Mouse (Mus musculus): ENCODE measurements at regions not wholly inside any gene's neighbourhood (a gene's known extent, or its start where the extent isn't known, plus 50 kb on each side); places are given as distances from the start of the nearest gene placed in this dataset.

GRCm38 (mm10) chr8:77850523-77850922, 126.3 kb upstream of the Ednra start:
- DNase-seq (ENCODE audit: low spot score): no peak

- no peak for DNase-seq (ENCODE audit: low spot score)
These were observed 146.0 kb upstream of the Ednra start for GRCm38 (mm10) chr8:77870264-77870663.

DNA sequence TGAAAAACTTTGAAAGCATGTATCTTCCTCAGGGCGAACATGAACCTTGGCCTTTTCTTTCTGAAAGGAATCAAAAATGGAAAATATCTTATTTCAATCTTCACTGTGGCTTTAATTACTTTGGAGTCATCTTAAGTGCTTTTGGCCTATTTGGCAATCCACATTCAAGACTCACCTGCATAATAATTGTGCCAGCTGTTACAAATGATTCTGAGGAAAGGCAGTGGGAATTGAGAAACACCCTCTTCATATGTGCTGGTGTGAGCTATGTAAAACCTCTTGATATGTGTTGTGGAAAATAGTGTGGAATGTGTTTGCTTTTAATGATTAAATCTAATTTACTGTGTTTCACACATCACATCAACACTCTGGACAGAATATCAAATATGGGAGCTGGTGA, 148.5 kb upstream of the Ednra start:
- DNase-seq (ENCODE audit: low spot score): no peak

- DNase-seq (ENCODE audit: low spot score): no peak
These were observed 195.5 kb upstream of the Ednra start for GRCm38 (mm10) chr8:77919776-77920175.

DNA sequence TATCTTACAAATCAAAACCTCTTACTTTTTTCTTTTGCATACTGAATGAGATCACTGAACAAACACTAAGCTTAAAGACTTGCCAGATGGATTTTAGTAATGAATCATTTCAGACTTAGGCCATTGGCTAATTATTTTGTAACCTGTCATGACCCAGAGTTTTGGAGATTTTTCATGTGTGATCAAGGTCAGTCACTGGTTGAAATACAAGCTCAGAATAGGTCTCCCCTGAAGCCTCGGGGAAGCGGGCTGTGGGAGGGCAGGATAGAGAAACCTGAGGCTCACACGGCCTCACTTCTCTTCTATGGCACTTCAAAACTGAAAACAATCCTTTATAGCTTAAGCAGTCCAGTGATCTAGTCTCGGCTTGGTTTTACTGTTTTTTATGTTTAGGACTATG, 197.6 kb upstream of the Ednra start:
- no peak for DNase-seq (ENCODE audit: low spot score)

DNA sequence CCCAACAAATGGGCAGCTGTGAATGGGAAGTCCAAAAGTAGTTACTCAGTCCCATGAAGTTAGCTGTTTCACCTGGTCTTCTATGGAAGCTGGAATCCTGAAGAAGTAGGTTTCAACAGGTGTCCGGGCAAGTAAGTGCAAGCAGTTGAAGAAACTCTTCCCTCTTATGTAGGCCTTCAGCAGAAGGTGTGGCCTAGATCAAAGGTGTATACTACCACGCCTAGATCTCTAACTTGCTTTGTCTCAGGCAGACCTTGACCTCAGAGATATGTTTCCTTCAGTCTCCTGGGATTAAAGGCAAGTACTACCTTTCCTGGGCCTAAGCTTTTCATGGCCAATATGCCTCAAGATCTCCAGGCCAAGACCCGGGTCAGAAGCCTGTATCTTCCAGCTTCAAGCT, 223.4 kb upstream of the Ednra start:
- no peak for DNase-seq (ENCODE audit: low spot score)

DNA sequence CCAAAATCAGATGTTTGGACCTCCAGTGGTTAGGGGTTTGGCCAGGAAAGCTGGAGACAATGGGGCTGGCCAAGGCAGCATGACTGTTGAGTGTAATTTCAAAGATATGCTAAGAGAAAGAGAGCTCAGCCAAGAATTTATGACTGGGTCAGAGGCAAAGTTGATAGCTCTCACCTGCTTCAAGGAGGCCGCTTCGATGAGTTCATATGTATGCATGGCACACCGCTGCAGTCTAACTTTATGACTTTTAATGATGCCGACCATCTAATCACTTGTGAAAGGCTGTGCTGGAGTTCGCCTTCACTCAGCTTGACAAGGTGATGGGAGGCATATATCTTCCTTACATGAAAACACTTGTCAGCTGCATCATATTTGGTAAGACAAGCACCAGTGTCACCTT, 225.4 kb upstream of the Ednra start:
- no peak for DNase-seq (ENCODE audit: low spot score)

DNA sequence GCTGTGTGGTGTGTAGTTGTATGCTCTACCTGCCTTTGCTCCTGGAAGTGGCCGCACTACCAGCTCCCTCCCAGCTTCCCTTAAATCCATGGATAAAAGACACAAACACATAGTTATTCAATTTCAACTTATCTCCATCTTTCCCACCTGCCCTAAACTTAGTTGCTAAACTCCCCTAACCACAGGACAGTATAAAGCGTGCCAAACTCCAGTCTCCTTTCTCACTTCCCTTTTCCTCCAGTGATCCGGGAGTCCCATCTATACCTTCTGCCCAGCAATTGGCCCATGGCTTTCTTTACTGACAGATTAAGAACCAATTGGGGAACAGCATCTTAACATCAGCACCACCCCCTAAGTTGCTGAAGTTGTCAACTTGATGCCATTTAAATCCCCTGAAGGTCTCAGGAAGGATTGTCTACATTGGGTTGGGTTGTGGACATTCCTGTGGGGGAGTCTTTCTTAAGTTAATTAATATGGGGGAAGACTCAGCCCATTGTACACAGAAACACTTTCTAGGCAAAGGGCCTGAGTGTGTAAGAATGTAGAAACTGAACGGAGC, 234.6 kb upstream of the Ednra start:
- DNase-seq (ENCODE audit: low spot score): no peak

GRCm38 (mm10) chr8:77963102-77963698, 238.9 kb upstream of the Ednra start:
- no peak for DNase-seq (ENCODE audit: low spot score)

DNA sequence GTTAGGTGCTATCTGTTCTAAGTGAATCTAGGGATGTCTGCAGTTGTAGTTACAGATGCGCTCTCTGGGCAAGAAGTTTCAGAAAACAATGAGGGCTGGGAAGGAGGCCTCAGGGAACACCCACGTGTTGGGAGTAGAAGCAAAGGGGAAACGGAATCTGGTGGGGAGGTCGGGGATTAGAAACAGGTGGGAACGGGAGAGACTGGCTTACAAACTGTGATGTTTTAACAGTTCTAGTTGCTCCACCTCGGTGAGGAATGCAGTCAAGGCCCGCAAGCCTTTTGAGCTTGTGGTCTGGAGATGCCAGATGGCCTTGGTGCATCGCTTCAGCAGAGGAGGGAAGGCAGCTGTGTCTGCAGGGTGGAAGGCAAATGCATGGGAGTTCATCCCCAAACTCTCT, 242.7 kb upstream of the Ttc29 start:
- no peak for DNase-seq (ENCODE audit: low spot score)

- DNase-seq (ENCODE audit: low spot score): no peak
These were observed 239.4 kb upstream of the Ttc29 start for GRCm38 (mm10) chr8:77973714-77974113.

GRCm38 (mm10) chr8:77979106-77979505, 234.0 kb upstream of the Ttc29 start:
- DNase-seq (ENCODE audit: low spot score): no peak

- DNase-seq (ENCODE audit: low spot score): no peak
These were observed 232.4 kb upstream of the Ttc29 start for GRCm38 (mm10) chr8:77980701-77981100.

DNA sequence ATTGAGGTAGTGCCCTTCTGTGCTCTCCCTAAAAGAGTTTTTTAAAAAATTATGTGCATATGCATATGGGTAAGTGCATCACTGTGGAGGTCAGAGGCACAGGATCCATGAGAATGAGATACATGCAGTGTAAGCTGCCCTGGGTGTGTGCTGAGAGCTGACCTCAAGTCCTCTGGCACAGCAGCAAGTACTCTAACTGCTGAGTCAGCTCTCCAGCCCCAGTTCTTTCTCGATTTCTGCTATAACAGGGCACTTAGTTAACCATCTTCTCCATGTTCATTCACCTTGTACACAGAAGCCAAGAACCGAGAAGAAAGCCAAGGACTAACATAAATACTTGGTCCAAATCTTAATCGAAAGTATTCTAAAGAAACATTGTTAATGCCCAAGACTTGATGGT, 231.1 kb upstream of the Ttc29 start:
- DNase-seq (ENCODE audit: low spot score): no peak

GRCm38 (mm10) chr8:77983476-77983875, 229.6 kb upstream of the Ttc29 start:
- DNase-seq (ENCODE audit: low spot score): no peak

GRCm38 (mm10) chr8:77987237-77987636, 225.9 kb upstream of the Ttc29 start:
- DNase-seq (ENCODE audit: low spot score): no peak

DNA sequence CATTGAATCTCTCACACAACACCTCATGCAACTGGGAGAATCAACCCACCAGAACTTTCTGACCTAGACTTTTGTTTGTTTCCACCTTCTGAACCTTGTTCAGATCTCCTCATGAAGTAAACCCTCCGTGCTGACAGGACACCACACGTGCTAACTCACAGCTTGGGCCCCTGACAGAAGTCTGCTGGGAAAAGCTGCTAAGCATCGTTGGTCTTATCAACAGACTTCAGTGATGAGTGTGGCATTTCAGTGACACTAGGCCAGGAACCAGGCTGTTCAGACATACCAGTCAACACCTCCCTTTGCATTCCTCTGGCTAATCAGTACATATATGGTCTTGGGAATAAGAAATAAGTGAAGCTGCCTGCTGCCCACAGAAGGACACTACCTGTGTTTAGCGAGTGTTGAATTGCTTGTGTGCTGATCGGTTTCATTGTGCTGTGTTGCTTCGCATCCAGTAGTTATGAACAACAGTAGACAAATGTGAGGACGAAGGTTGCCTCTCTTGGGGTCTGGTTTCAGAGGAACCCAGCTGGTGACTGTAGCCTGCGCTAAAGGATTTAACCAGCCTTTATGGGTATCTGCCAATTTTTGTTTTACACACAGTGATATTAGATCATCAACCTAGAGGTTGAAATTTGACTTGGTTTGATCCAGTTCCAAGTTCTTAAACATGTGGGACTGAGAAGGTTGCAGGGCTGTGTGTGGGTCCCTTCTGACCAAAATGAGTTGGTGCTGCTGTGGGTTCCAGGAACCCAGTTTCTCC, 224.6 kb upstream of the Ttc29 start:
- DNase-seq (ENCODE audit: low spot score): no peak

DNA sequence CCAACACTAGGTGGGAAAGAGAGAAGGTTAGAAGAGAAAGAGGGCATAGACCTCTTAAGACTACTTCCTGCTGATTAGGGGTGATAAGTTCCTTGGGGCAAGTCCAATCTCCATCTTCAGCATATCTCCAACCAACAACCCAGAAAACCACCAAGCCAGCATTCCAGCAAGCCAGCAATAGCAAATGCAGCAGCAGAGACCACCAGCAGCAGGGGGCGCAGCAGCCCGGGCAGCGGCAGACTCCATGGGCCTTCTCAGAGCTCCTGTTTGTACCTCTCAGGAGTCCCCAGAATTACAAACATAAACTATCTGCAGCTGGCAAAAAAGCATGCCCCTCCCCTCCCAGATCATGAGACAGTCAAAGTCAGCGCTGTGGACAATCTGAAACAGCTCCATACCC, 222.0 kb upstream of the Ttc29 start:
- no peak for DNase-seq (ENCODE audit: low spot score)

- DNase-seq (ENCODE audit: low spot score): no peak
These were observed 212.8 kb upstream of the Ttc29 start for GRCm38 (mm10) chr8:78000303-78000702.

DNA sequence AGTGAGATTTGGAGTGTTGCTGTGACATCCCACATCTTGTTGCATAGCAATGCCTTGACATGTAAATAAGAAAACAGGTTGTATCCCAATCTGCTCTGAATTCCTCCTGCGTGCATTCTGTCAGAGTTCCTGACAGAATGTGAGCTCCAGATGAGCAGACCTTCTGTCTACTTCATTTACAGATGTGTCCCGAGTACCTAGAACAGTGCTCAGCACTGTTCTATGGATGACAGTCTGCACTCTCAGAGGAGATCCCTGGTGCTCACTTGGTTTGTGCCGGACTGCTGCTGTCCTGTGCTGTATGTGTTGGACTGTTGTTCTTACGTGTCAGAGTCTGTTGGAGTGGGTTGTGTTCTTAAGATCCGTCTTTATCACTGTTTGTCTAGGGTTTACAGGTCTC, 211.4 kb upstream of the Ttc29 start:
- DNase-seq (ENCODE audit: low spot score): no peak

GRCm38 (mm10) chr8:78002071-78002470, 211.0 kb upstream of the Ttc29 start:
- DNase-seq (ENCODE audit: low spot score): no peak

GRCm38 (mm10) chr8:78003888-78004543, 209.1 kb upstream of the Ttc29 start:
- DNase-seq (ENCODE audit: low spot score): peak; percentile 69

- no peak for DNase-seq (ENCODE audit: low spot score)
These were observed 208.2 kb upstream of the Ttc29 start for GRCm38 (mm10) chr8:78004891-78005290.

All from testis, postnatal 10 days (tissue).